Mouse (Mus musculus): ENCODE measurements around the gene Fgfrl1. TPM values are rescaled to one million over a fixed set of nuclear protein-coding genes. Genes with fewer than 3 reads are reported as not detected.

Fgfrl1 gene
- polyA plus RNA-seq, 1 experiment: 31.8 TPM

GRCm38 (mm10) chr5:108694352-108695261 is 2.4 kb downstream of the Fgfrl1 start:
- no peak for DNase-seq (ENCODE audit: low read depth, low spot score)
- WGBS: 1% methylated on average over 94 of the region's 99 CpGs

GRCm38 (mm10) chr5:108695861-108696260 is 3.7 kb downstream of the Fgfrl1 start:
- DNase-seq (ENCODE audit: low read depth, low spot score): no peak
- 88% methylated on average over 12 of the region's 12 CpGs for WGBS

GRCm38 (mm10) chr5:108696542-108696941 is 4.4 kb downstream of the Fgfrl1 start:
- WGBS: 76% methylated on average over 3 of the region's 3 CpGs
- no peak for DNase-seq (ENCODE audit: low read depth, low spot score)

- DNase-seq (ENCODE audit: low read depth, low spot score): no peak
- WGBS: 66% methylated on average over 4 of the region's 4 CpGs
These were observed 5.2 kb downstream of the Fgfrl1 start for GRCm38 (mm10) chr5:108697341-108697753.

DNA sequence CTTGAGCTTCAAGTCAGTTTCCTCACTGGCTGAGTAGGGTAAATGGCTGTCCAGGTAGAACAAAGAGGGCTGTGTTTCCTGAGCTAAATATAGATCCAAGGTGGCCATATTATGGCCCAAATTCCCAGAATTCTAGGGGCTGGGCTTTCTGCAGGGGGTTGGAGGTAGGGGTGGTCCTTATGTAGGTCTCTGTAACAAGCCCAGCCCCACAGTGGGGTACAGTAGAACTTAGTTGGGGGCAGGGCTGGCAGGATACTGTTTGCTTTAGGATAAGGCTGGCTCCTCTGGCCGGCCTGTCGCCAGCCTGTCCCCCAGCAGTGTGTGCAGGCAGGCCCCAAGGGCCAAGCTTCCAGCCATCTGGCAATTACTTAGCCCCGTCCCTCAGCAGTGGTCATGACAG is 8.2 kb downstream of the Fgfrl1 start:
- DNase-seq (ENCODE audit: low read depth, low spot score): no peak
- 54% methylated on average over 3 of the region's 3 CpGs for WGBS

GRCm38 (mm10) chr5:108701341-108702021 is 9.3 kb downstream of the Fgfrl1 start:
- no peak for DNase-seq (ENCODE audit: low read depth, low spot score)
- 84% methylated on average over 10 of the region's 10 CpGs for WGBS

- 46% methylated on average over 12 of the region's 12 CpGs for WGBS
- no peak for DNase-seq (ENCODE audit: low read depth, low spot score)
These were observed 11.8 kb downstream of the Fgfrl1 start for GRCm38 (mm10) chr5:108703754-108704626.

DNA sequence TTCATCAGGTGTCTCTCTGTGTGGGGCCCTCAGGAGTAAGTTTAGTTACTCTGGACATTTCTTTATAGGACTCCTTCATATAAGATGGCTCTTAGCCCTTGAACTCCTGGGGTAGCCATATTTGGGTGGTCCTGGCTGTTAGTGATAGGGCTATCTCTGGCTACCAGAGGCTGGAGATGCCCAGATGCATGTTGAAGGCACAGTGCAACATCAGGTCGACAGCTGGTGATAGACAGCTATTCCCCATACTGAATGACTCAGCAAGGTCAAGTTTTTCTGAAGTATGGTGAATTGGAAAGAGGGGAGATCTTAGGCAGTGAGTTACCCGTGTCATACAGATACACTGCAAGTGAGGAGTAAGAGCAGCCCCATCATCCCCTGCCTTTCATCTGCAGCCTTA is 15.6 kb downstream of the Fgfrl1 start:
- 62% methylated on average over 2 of the region's 2 CpGs for WGBS
- no peak for DNase-seq (ENCODE audit: low read depth, low spot score)

- no peak for DNase-seq (ENCODE audit: low read depth, low spot score)
- WGBS: 60% methylated on average over 1 of the region's 1 CpGs
These were observed 16.2 kb downstream of the Fgfrl1 start for GRCm38 (mm10) chr5:108708419-108708818.

GRCm38 (mm10) chr5:108708981-108709731 is 17.0 kb downstream of the Fgfrl1 start:
- WGBS: 44% methylated on average over 6 of the region's 6 CpGs
- no peak for DNase-seq (ENCODE audit: low read depth, low spot score)

DNA sequence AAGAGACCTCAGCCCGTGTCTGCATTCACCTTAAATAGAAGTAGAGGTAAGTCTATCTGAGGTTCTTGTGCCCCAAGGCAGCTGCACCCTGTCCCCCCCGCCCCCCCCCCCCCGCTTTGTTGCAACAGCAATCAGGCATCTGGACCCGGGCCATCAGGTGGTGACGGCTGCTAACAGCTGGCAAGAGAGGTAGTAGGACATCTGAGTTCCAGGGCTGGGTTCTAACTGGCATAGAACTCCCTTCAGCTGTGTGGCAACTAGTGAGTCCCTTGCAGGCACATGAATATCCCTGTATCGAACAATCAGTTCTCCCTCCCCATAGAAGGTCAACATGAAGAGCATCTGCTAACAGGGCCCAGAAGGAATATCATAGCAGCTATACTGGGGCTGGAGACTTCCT is 19.8 kb downstream of the Fgfrl1 start:
- no peak for DNase-seq (ENCODE audit: low read depth, low spot score)
- WGBS: 43% methylated on average over 6 of the region's 6 CpGs

- no peak for DNase-seq (ENCODE audit: low read depth, low spot score)
- 33% methylated on average over 2 of the region's 2 CpGs for WGBS
These were observed 20.9 kb downstream of the Fgfrl1 start for GRCm38 (mm10) chr5:108713096-108713495.

DNA sequence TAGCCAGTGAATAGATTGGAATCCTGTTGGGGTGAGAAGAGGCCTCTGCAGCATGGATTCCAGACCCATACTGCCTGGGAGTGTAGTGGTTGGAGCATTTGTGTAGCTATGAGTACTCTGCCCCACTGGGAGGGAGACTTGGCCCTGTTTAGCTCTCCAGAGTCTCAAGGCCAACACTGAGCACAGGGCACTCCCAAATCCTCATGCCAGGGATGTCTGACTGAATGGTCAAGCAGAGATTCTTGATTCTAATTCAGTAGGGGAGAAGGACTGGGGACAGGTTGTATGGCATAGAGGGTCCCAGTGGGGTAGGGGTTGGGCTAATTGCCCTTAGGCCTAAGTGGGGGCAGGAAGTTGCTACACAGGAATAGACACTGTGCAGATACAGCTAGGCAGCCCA is 21.5 kb downstream of the Fgfrl1 start:
- no peak for DNase-seq (ENCODE audit: low read depth, low spot score)

DNA sequence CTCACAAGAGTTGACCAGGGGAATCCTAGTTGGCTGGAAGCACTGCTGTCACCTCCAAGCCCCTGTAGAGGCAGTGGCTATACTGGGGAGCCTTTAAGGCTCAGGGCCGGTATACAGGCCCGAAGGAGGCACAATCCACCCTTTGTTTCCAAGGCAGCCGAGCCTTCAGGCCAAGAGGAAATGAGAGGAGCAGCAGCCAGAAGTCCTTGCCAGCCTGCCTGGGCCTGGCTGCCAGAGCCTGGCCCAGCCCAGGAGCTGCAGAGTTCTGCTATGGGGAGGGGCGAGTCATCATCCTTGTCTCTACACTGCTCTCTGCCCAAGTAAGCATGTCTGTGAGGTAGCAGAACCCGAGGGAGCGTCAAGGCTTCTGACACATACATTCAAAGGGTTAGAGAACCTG is 22.0 kb downstream of the Fgfrl1 start:
- WGBS: 23% methylated on average over 6 of the region's 6 CpGs
- no peak for DNase-seq (ENCODE audit: low read depth, low spot score)

DNA sequence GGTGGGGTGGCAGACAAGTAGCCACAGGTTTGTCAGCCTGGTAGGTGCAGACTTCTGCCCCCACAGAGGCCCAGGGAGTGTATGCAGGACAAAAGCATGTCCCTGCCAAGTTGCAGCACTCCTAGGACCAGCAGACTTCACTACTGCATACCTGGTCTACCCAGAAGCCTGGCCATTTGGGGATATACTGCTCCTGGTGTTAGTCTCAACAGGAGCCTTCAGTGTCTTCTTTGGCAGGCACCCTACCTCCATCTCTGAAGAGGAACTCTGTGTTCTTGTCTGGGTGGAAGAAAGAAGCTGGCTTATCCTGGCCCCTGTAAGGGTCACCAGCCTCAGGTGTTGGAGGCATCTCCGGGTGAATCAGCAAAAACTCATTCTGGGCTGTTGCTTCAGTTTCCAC is 23.8 kb downstream of the Fgfrl1 start:
- no peak for DNase-seq (ENCODE audit: low read depth, low spot score)
- 81% methylated on average over 1 of the region's 1 CpGs for WGBS

- 82% methylated on average over 4 of the region's 4 CpGs for WGBS
These were observed 25.9 kb downstream of the Fgfrl1 start for GRCm38 (mm10) chr5:108718051-108718450.

DNA sequence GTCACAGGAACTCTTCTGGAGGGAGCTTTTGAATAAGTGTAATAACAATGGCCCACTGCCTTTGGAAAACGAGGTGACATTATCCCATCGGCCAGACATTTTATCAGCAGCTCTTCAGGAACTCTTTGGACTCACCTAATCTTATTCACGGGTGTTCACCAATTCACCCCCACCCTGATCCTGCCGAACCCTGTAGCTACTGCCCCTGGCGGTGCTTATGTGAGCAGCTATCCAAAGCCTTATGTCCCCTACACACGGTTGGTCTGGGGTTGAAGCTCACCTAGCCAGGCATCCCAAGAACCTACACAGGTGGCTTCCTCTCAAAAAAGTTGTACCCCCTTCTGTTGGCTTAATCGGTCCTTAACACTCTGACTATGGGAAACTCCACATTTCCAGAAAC is 27.6 kb downstream of the Fgfrl1 start:
- WGBS: 71% methylated on average over 7 of the region's 7 CpGs
- no peak for DNase-seq (ENCODE audit: low read depth, low spot score)

More at GRCm38 (mm10) chr5:108718051-108718450, 25.9 kb downstream of the Fgfrl1 start:
- DNase-seq (ENCODE audit: low read depth, low spot score): no peak

DNA sequence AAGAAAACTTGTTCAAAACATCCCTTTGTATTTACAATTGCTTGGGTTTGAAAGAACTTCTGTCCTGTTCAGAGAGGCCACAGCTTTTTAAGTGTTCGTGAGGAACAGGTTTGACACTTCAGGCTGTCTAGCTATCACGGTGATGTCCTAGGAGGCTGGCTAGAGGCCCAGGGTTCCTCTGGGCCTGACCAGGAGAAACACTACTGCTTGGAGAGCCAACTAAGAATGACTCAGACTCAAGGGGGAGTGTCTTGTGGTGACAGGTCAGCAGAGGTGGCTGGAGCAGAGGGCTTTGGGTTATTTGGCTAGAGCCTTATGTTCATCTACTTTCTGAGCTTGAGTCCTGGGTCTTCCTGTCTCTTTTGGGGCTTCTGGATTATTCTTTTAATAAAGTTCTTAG is 31.8 kb downstream of the Fgfrl1 start:
- DNase-seq (ENCODE audit: low read depth, low spot score): no peak
- WGBS: 21% methylated on average over 2 of the region's 2 CpGs

DNA sequence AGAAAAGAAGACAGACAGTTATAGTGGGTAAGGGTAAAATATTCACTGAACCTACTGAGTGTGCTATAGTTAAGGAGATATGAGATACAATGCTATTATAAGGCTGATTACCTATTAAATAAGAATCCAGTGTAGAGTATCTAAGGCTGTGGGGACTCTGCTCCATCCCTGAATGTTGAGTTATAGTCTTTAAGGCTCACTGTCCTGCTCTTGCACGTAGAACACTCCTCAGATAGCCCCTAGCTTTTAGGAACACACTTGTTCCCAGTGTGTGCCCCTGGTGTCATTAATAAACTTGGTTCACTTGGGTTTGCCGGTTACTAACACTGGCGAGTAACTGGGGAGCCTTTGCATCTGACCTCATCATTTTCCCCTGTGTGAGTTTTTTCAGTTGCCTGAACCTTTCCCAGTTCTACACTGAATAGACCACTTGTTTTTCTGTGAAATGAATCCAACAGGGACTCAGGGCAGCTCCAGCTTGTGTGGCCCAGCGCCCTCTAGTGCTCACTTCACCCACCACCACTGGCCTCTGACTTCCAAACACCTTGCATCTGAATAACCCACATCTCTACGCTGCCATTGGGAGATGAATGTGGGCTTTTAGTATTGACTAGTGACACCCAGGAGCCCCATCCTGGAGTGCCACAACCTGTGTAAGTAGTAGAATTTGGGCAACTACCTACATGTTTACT is 34.5 kb downstream of the Fgfrl1 start:
- WGBS: 21% methylated on average over 5 of the region's 5 CpGs
- no peak for DNase-seq (ENCODE audit: low read depth, low spot score)
